Mouse (Mus musculus) ES-Bruce4 (cell line): ENCODE measurements around the gene Tbc1d10b.

ENCODE experiments used
- EP300 ChIP-seq: IDR thresholded peaks from 2 replicates; pipeline ENCODE4 v1.6.1; 2011; ENCODE audit warnings: low read depth, low read length; ENCODE audit not compliant: insufficient read depth
- POLR2A ChIP-seq: IDR thresholded peaks from one replicate; pipeline ENCODE4 v1.8.1; 2011; ENCODE audit warnings: low read length; ENCODE audit not compliant: insufficient read depth

GRCm38 (mm10) chr7:127176937-127177336, 31.3 kb downstream of the Tbc1d10b start:
- no peak for TF ChIP-seq EP300
- no peak for TF ChIP-seq POLR2A
